Mouse (Mus musculus) liver, embryonic 15.5 days (tissue): Measurements from ENCODE around the gene Acvr1. TPM values are rescaled to one million over a fixed set of nuclear protein-coding genes. Genes with fewer than 3 reads are reported as not detected.
A peak's percentile ranks its signal among the peaks of the same experiment; 100 is the strongest.

Source experiments
- ATAC-seq: fragments of 200-750 bp; cut with Nextera tagmentation; 2 replicates; pipeline ENCODE4 v1.8.0; 2017; ENCODE audit warnings: moderate number of reproducible peaks, mild to moderate bottlenecking, moderate library complexity; ENCODE audit not compliant: insufficient read depth
- H3K27ac ChIP-seq: fragments of 300-500 bp; sonication (generic); replicated peaks from 2 replicates; pipeline ENCODE4 v1.5.1; 2015; ENCODE audit warnings: mild to moderate bottlenecking, inconsistent platforms
- H3K27me3 ChIP-seq: fragments of 300-500 bp; sonication (generic); 2 replicates; pipeline ENCODE4 v1.6.1; 2015; ENCODE audit warnings: mild to moderate bottlenecking, inconsistent platforms
- H3K36me3 ChIP-seq: fragments of 300-500 bp; sonication (generic); replicated peaks from 2 replicates; pipeline ENCODE4 v1.6.1; 2015; ENCODE audit warnings: moderate library complexity, mild to moderate bottlenecking, inconsistent platforms
- H3K4me1 ChIP-seq: fragments of 300-500 bp; sonication (generic); replicated peaks from 2 replicates; pipeline ENCODE4 v1.6.1; 2015; ENCODE audit warnings: inconsistent platforms
- H3K4me2 ChIP-seq: fragments of 300-500 bp; sonication (generic); 2 replicates; pipeline ENCODE4 v1.6.1; 2015; ENCODE audit warnings: moderate library complexity, mild to moderate bottlenecking, inconsistent platforms
- H3K4me3 ChIP-seq: fragments of 300-500 bp; sonication (generic); replicated peaks from 2 replicates; pipeline ENCODE4 v1.5.1; 2015; ENCODE audit warnings: mild to moderate bottlenecking, inconsistent platforms
- H3K9ac ChIP-seq: fragments of 300-500 bp; sonication (generic); 2 replicates; pipeline ENCODE4 v1.6.1; 2015; ENCODE audit warnings: moderate library complexity, mild to moderate bottlenecking, inconsistent platforms
- H3K9me3 ChIP-seq: fragments of 300-500 bp; sonication (generic); replicated peaks from 2 replicates; pipeline ENCODE4 v1.6.1; 2016; ENCODE audit warnings: inconsistent platforms
- WGBS: fragments of 180-500 bp; shearing (Covaris S2); methylation state at CpG from one replicate; pipeline ENCODE4 v1.1.7; 2015; ENCODE audit warnings: mixed read lengths; ENCODE audit not compliant: insufficient replicate concordance; 5-methylcytosine and 5-hydroxymethylcytosine counted together
- polyA plus RNA-seq: library from polyadenylated mRNA; unstranded; fragments of >200 nt; fragmentation: Nextera tagmentation; extraction: Ambion mirVana; gene quantifications from 2 replicates; pipeline ENCODE4 v1.2.1, GENCODE M21; 2015

Acvr1 gene
- polyA plus RNA-seq, 1 experiment from 2014 or later: 2.7 TPM

GRCm38 (mm10) chr2:58520727-58521126 lies 46.2 kb downstream of the Acvr1 start:
- WGBS: 70% methylated on average over 9 of the region's 9 CpGs
- no peak overlapping the region for H3K27ac ChIP-seq
- H3K4me2 ChIP-seq: no peak overlapping the region
- no peaks in the 10 kb centered on the region for H3K36me3 ChIP-seq
- no peak overlapping the region for H3K9ac ChIP-seq
- no peaks in the 10 kb centered on the region for H3K9me3 ChIP-seq
- no peak for ATAC-seq
- no peak overlapping the region for H3K4me3 ChIP-seq
- no peaks in the 10 kb centered on the region for H3K27me3 ChIP-seq
- 0 out of 2 replicates have a peak, but pooled peaks cover 4% of the 10 kb centered on the region for H3K4me1 ChIP-seq

GRCm38 (mm10) chr2:58518517-58518916 lies 48.4 kb downstream of the Acvr1 start:
- Histone ChIP-seq H3K9me3 (no peaks in the 10 kb centered on the region), H3K4me3 (no peak overlapping the region), H3K4me1 (no peaks in the 10 kb centered on the region), H3K4me2 (no peak overlapping the region), H3K36me3 (no peaks in the 10 kb centered on the region), H3K9ac (no peak overlapping the region), H3K27ac (no peak overlapping the region), H3K27me3 (no peaks in the 10 kb centered on the region)
- no peak for ATAC-seq
- 53% methylated on average over 1 of the region's 1 CpGs for WGBS

- Histone ChIP-seq H3K9ac (no peak overlapping the region), H3K4me3 (no peak overlapping the region), H3K27me3 (no peaks in the 10 kb centered on the region), H3K4me2 (no peak overlapping the region), H3K9me3 (no peaks in the 10 kb centered on the region), H3K4me1 (no peaks in the 10 kb centered on the region), H3K27ac (no peak overlapping the region), H3K36me3 (no peaks in the 10 kb centered on the region)
- WGBS: 50% methylated on average over 6 of the region's 6 CpGs
- ATAC-seq: no peak
Observed at GRCm38 (mm10) chr2:58516920-58517319, 50.0 kb downstream of the Acvr1 start.

- H3K36me3 ChIP-seq: no peaks in the 10 kb centered on the region
- H3K4me2 ChIP-seq: no peak overlapping the region
- no peaks in the 10 kb centered on the region for H3K9me3 ChIP-seq
- no peak overlapping the region for H3K27ac ChIP-seq
- no peak overlapping the region for H3K4me3 ChIP-seq
- H3K4me1 ChIP-seq: no peaks in the 10 kb centered on the region
- ATAC-seq: no peak
- WGBS: 39% methylated on average over 15 of the region's 15 CpGs
- no peaks in the 10 kb centered on the region for H3K27me3 ChIP-seq
- no peak overlapping the region for H3K9ac ChIP-seq
Observed at GRCm38 (mm10) chr2:58516000-58516399, 51.0 kb downstream of the Acvr1 start.

GRCm38 (mm10) chr2:58514489-58514888 lies 52.5 kb downstream of the Acvr1 start:
- H3K27me3 ChIP-seq: no peaks in the 10 kb centered on the region
- no peak overlapping the region for H3K4me2 ChIP-seq
- H3K27ac ChIP-seq: no peak overlapping the region
- no peak for ATAC-seq
- H3K9ac ChIP-seq: no peak overlapping the region
- H3K36me3 ChIP-seq: no peaks in the 10 kb centered on the region
- no peaks in the 10 kb centered on the region for H3K9me3 ChIP-seq
- no peaks in the 10 kb centered on the region for H3K4me1 ChIP-seq
- H3K4me3 ChIP-seq: no peak overlapping the region
- 80% methylated on average over 11 of the region's 11 CpGs for WGBS

GRCm38 (mm10) chr2:58513212-58513611 lies 53.7 kb downstream of the Acvr1 start:
- H3K9me3 ChIP-seq: no peaks in the 10 kb centered on the region
- H3K27ac ChIP-seq: no peak overlapping the region
- no peak overlapping the region for H3K4me3 ChIP-seq
- H3K27me3 ChIP-seq: no peaks in the 10 kb centered on the region
- 40% methylated on average over 3 of the region's 3 CpGs for WGBS
- H3K4me2 ChIP-seq: no peak overlapping the region
- 0 out of 2 replicates have a peak, but pooled peaks have one; percentile 28 for ATAC-seq
- no peaks in the 10 kb centered on the region for H3K36me3 ChIP-seq
- no peak overlapping the region for H3K9ac ChIP-seq
- H3K4me1 ChIP-seq: no peaks in the 10 kb centered on the region

GRCm38 (mm10) chr2:58510192-58510591 lies 56.8 kb downstream of the Acvr1 start:
- H3K9me3 ChIP-seq: no peaks in the 10 kb centered on the region
- no peak overlapping the region for H3K4me3 ChIP-seq
- H3K27me3 ChIP-seq: no peaks in the 10 kb centered on the region
- H3K4me2 ChIP-seq: no peak overlapping the region
- WGBS: 50% methylated on average over 8 of the region's 8 CpGs
- ATAC-seq: no peak
- H3K27ac ChIP-seq: no peak overlapping the region
- no peaks in the 10 kb centered on the region for H3K36me3 ChIP-seq
- H3K4me1 ChIP-seq: no peaks in the 10 kb centered on the region
- H3K9ac ChIP-seq: no peak overlapping the region

- H3K27me3 ChIP-seq: no peaks in the 10 kb centered on the region
- no peak overlapping the region for H3K9ac ChIP-seq
- H3K4me2 ChIP-seq: no peak overlapping the region
- H3K4me3 ChIP-seq: no peak overlapping the region
- no peaks in the 10 kb centered on the region for H3K36me3 ChIP-seq
- H3K9me3 ChIP-seq: no peaks in the 10 kb centered on the region
- 67% methylated on average over 9 of the region's 9 CpGs for WGBS
- no peak overlapping the region for H3K27ac ChIP-seq
- no peaks in the 10 kb centered on the region for H3K4me1 ChIP-seq
- no peak for ATAC-seq
Observed at GRCm38 (mm10) chr2:58505306-58506090, 61.5 kb downstream of the Acvr1 start.

- 24% methylated on average over 8 of the region's 8 CpGs for WGBS
- no peaks in the 10 kb centered on the region for H3K4me1 ChIP-seq
- no peak overlapping the region for H3K27ac ChIP-seq
- no peak for ATAC-seq
- no peak overlapping the region for H3K9ac ChIP-seq
- no peaks in the 10 kb centered on the region for H3K9me3 ChIP-seq
- no peaks in the 10 kb centered on the region for H3K27me3 ChIP-seq
- no peak overlapping the region for H3K4me2 ChIP-seq
- H3K36me3 ChIP-seq: no peaks in the 10 kb centered on the region
- no peak overlapping the region for H3K4me3 ChIP-seq
Observed at GRCm38 (mm10) chr2:58496647-58497410, 70.1 kb downstream of the Acvr1 start.

GRCm38 (mm10) chr2:58495271-58495670 lies 71.7 kb downstream of the Acvr1 start:
- Histone ChIP-seq H3K9me3 (no peaks in the 10 kb centered on the region), H3K4me2 (no peak overlapping the region), H3K36me3 (no peaks in the 10 kb centered on the region), H3K4me3 (no peak overlapping the region), H3K27ac (no peak overlapping the region), H3K4me1 (no peaks in the 10 kb centered on the region), H3K9ac (no peak overlapping the region), H3K27me3 (no peaks in the 10 kb centered on the region)
- WGBS: 57% methylated on average over 3 of the region's 3 CpGs
- no peak for ATAC-seq

- Histone ChIP-seq H3K4me3 (no peak overlapping the region), H3K9ac (no peak overlapping the region), H3K9me3 (no peaks in the 10 kb centered on the region), H3K4me2 (no peak overlapping the region), H3K36me3 (no peaks in the 10 kb centered on the region), H3K27ac (no peak overlapping the region), H3K27me3 (no peaks in the 10 kb centered on the region), H3K4me1 (no peaks in the 10 kb centered on the region)
- WGBS: 76% methylated on average over 18 of the region's 18 CpGs
- no peak for ATAC-seq
Observed at GRCm38 (mm10) chr2:58493685-58494635, 73.0 kb downstream of the Acvr1 start.
